Mouse (Mus musculus) forebrain, embryonic 13.5 days (tissue): ENCODE measurements around the gene Slc7a11. TPM values are rescaled to one million over a fixed set of nuclear protein-coding genes. Genes with fewer than 3 reads are reported as not detected.

Experiments
- ATAC-seq: fragments of 200-750 bp; cut with Nextera tagmentation; 2 replicates; pipeline ENCODE4 v1.8.0; 2017
- H3K27ac ChIP-seq: fragments of 300-500 bp; sonication (generic); 2 replicates; pipeline ENCODE4 v1.5.1; 2015; ENCODE audit warnings: inconsistent platforms, mild to moderate bottlenecking, moderate library complexity
- H3K27me3 ChIP-seq: fragments of 300-500 bp; sonication (generic); 2 replicates; pipeline ENCODE4 v1.6.1; 2015; ENCODE audit warnings: mild to moderate bottlenecking, inconsistent platforms
- H3K36me3 ChIP-seq: fragments of 300-500 bp; sonication (generic); 2 replicates; pipeline ENCODE4 v1.6.1; 2015; ENCODE audit warnings: mild to moderate bottlenecking, inconsistent platforms; ENCODE audit not compliant: poor library complexity, severe bottlenecking
- H3K4me1 ChIP-seq: fragments of 300-500 bp; sonication (generic); 2 replicates; pipeline ENCODE4 v1.6.1; 2015; ENCODE audit warnings: inconsistent platforms
- H3K4me2 ChIP-seq: fragments of 300-500 bp; sonication (generic); 2 replicates; pipeline ENCODE4 v1.6.1; 2015; ENCODE audit warnings: inconsistent platforms, mild to moderate bottlenecking, moderate library complexity
- H3K4me3 ChIP-seq: fragments of 300-500 bp; sonication (generic); 2 replicates; pipeline ENCODE4 v1.5.1; 2015; ENCODE audit warnings: mild to moderate bottlenecking, inconsistent platforms
- H3K9ac ChIP-seq: fragments of 300-500 bp; sonication (generic); 2 replicates; pipeline ENCODE4 v1.6.1; 2015; ENCODE audit warnings: mild to moderate bottlenecking, inconsistent platforms
- H3K9me3 ChIP-seq: fragments of 300-500 bp; sonication (generic); replicated peaks from 2 replicates; pipeline ENCODE4 v1.6.1; 2016; ENCODE audit warnings: inconsistent platforms
- WGBS: fragments of 180-500 bp; shearing (Covaris S2); methylation state at CpG from one replicate; pipeline ENCODE4 v1.1.7; 2015; 5-methylcytosine and 5-hydroxymethylcytosine counted together
- polyA plus RNA-seq: library from polyadenylated mRNA; unstranded; fragments of >200 nt; fragmentation: Nextera tagmentation; extraction: Ambion mirVana; gene quantifications from 2 replicates; pipeline ENCODE4 v1.2.1, GENCODE M21; 2015

The Slc7a11 gene
- polyA plus RNA-seq, 1 experiment from 2014 or later = 1.8 TPM

- H3K4me3 ChIP-seq = no peak overlapping the region
- H3K27ac ChIP-seq = no peak overlapping the region
- no peaks in the 10 kb centered on the region for H3K36me3 ChIP-seq
- H3K4me1 ChIP-seq = no peaks in the 10 kb centered on the region
- no peak for ATAC-seq
- no peaks in the 10 kb centered on the region for H3K27me3 ChIP-seq
- no peak overlapping the region for H3K9ac ChIP-seq
- no peaks in the 10 kb centered on the region for H3K9me3 ChIP-seq
- 90% methylated on average over 7 of the region's 7 CpGs for WGBS
- no peak overlapping the region for H3K4me2 ChIP-seq
Measured at GRCm38 (mm10) chr3:50094404-50095092, 348.9 kb downstream of the Slc7a11 start.

- Histone ChIP-seq H3K36me3 (no peaks in the 10 kb centered on the region), H3K4me1 (no peaks in the 10 kb centered on the region), H3K4me3 (no peak overlapping the region), H3K9ac (no peak overlapping the region), H3K4me2 (no peak overlapping the region), H3K27ac (no peak overlapping the region), H3K9me3 (no peaks in the 10 kb centered on the region), H3K27me3 (no peaks in the 10 kb centered on the region)
- ATAC-seq = no peak
- 17% methylated on average over 7 of the region's 7 CpGs for WGBS
Measured at GRCm38 (mm10) chr3:50076979-50077378, 366.4 kb downstream of the Slc7a11 start.

GRCm38 (mm10) chr3:50063396-50063795 is 380.0 kb downstream of the Slc7a11 start:
- no peak overlapping the region for H3K4me2 ChIP-seq
- no peak overlapping the region for H3K4me3 ChIP-seq
- H3K27me3 ChIP-seq = no peaks in the 10 kb centered on the region
- no peak for ATAC-seq
- no peaks in the 10 kb centered on the region for H3K36me3 ChIP-seq
- H3K9me3 ChIP-seq = no peaks in the 10 kb centered on the region
- no peaks in the 10 kb centered on the region for H3K4me1 ChIP-seq
- no peak overlapping the region for H3K9ac ChIP-seq
- 89% methylated on average over 4 of the region's 4 CpGs for WGBS
- no peak overlapping the region for H3K27ac ChIP-seq

GRCm38 (mm10) chr3:50044666-50045065 is 398.7 kb downstream of the Slc7a11 start:
- Histone ChIP-seq H3K4me3 (no peak overlapping the region), H3K9ac (no peak overlapping the region), H3K36me3 (no peaks in the 10 kb centered on the region), H3K9me3 (no peaks in the 10 kb centered on the region), H3K4me2 (no peak overlapping the region), H3K4me1 (no peaks in the 10 kb centered on the region), H3K27ac (no peak overlapping the region), H3K27me3 (no peaks in the 10 kb centered on the region)
- ATAC-seq = peak; percentile 96
- WGBS = 70% methylated on average over 5 of the region's 5 CpGs

- ATAC-seq = peak; percentile 51; the same call in 1 of the 2 replicates
- H3K4me3 ChIP-seq = no peak overlapping the region
- no peak overlapping the region for H3K27ac ChIP-seq
Measured at GRCm38 (mm10) chr3:50044160-50044559, 399.3 kb downstream of the Slc7a11 start.

GRCm38 (mm10) chr3:50041141-50041540 is 402.3 kb downstream of the Slc7a11 start:
- Histone ChIP-seq H3K4me1 (no peaks in the 10 kb centered on the region), H3K4me3 (no peak overlapping the region), H3K4me2 (no peak overlapping the region), H3K27me3 (no peaks in the 10 kb centered on the region), H3K9me3 (no peaks in the 10 kb centered on the region), H3K9ac (no peak overlapping the region), H3K27ac (no peak overlapping the region), H3K36me3 (no peaks in the 10 kb centered on the region)
- WGBS = 92% methylated on average over 2 of the region's 2 CpGs
- no peak for ATAC-seq

More at GRCm38 (mm10) chr3:50044160-50044559, 399.3 kb downstream of the Slc7a11 start:
- no peaks in the 10 kb centered on the region for H3K36me3 ChIP-seq
- no peak overlapping the region for H3K4me2 ChIP-seq
- no peaks in the 10 kb centered on the region for H3K4me1 ChIP-seq
- no peaks in the 10 kb centered on the region for H3K27me3 ChIP-seq
- no peaks in the 10 kb centered on the region for H3K9me3 ChIP-seq
- no peak overlapping the region for H3K9ac ChIP-seq

GRCm38 (mm10) chr3:50035875-50036528 is 407.4 kb downstream of the Slc7a11 start:
- H3K4me1 ChIP-seq = no peaks in the 10 kb centered on the region
- WGBS = 72% methylated on average over 9 of the region's 9 CpGs
- no peak for ATAC-seq
- no peak overlapping the region for H3K27ac ChIP-seq
- no peak overlapping the region for H3K9ac ChIP-seq
- H3K27me3 ChIP-seq = no peaks in the 10 kb centered on the region
- H3K4me3 ChIP-seq = no peak overlapping the region
- H3K4me2 ChIP-seq = no peak overlapping the region
- H3K36me3 ChIP-seq = no peaks in the 10 kb centered on the region
- no peaks in the 10 kb centered on the region for H3K9me3 ChIP-seq

- ATAC-seq = no peak
- Histone ChIP-seq H3K27ac (no peak overlapping the region), H3K9me3 (no peaks in the 10 kb centered on the region), H3K4me3 (no peak overlapping the region), H3K4me1 (no peaks in the 10 kb centered on the region), H3K27me3 (no peaks in the 10 kb centered on the region), H3K4me2 (no peak overlapping the region), H3K36me3 (no peaks in the 10 kb centered on the region), H3K9ac (no peak overlapping the region)
- 78% methylated on average over 3 of the region's 3 CpGs for WGBS
Measured at GRCm38 (mm10) chr3:50033325-50033724, 410.1 kb downstream of the Slc7a11 start.

- Histone ChIP-seq H3K4me2 (no peak overlapping the region), H3K27ac (no peak overlapping the region), H3K4me3 (no peak overlapping the region), H3K4me1 (no peaks in the 10 kb centered on the region), H3K9ac (no peak overlapping the region), H3K36me3 (no peaks in the 10 kb centered on the region), H3K9me3 (no peaks in the 10 kb centered on the region), H3K27me3 (no peaks in the 10 kb centered on the region)
- no peak for ATAC-seq
- 73% methylated on average over 5 of the region's 5 CpGs for WGBS
Measured at GRCm38 (mm10) chr3:50026039-50026438, 417.4 kb downstream of the Slc7a11 start.

GRCm38 (mm10) chr3:50014396-50014795 is 429.0 kb downstream of the Slc7a11 start:
- H3K9me3 ChIP-seq = no peaks in the 10 kb centered on the region
- no peaks in the 10 kb centered on the region for H3K36me3 ChIP-seq
- 20% methylated on average over 4 of the region's 4 CpGs for WGBS
- peak; percentile 97 for ATAC-seq
- no peak overlapping the region for H3K9ac ChIP-seq
- H3K27ac ChIP-seq = 0 out of 2 replicates have a peak overlapping the region, but pooled peaks have one; percentile 35
- H3K27me3 ChIP-seq = no peaks in the 10 kb centered on the region
- H3K4me2 ChIP-seq = no peak overlapping the region
- H3K4me3 ChIP-seq = no peak overlapping the region
- H3K4me1 ChIP-seq = no peaks in the 10 kb centered on the region

- Histone ChIP-seq H3K27me3 (no peaks in the 10 kb centered on the region), H3K4me3 (no peak overlapping the region), H3K9me3 (no peaks in the 10 kb centered on the region), H3K4me2 (no peak overlapping the region), H3K27ac (no peak overlapping the region), H3K9ac (no peak overlapping the region), H3K36me3 (no peaks in the 10 kb centered on the region), H3K4me1 (no peaks in the 10 kb centered on the region)
- no peak for ATAC-seq
- 84% methylated on average over 3 of the region's 3 CpGs for WGBS
Measured at GRCm38 (mm10) chr3:50012012-50012411, 431.4 kb downstream of the Slc7a11 start.

- Histone ChIP-seq H3K27ac (peak overlapping the region; percentile 57; the same call in 1 of the 2 replicates), H3K27me3 (no peaks in the 10 kb centered on the region), H3K9ac (no peak overlapping the region), H3K4me1 (no peaks in the 10 kb centered on the region), H3K4me2 (no peak overlapping the region), H3K4me3 (no peak overlapping the region), H3K9me3 (0 out of 2 replicates have a peak, but pooled peaks cover 3% of the 10 kb centered on the region), H3K36me3 (no peaks in the 10 kb centered on the region)
- ATAC-seq = peak; percentile 95
- WGBS = 66% methylated on average over 5 of the region's 5 CpGs
Measured at GRCm38 (mm10) chr3:50003970-50004683, 439.3 kb downstream of the Slc7a11 start.
